Mouse (Mus musculus): ENCODE results near the gene Lipt1. TPM values are rescaled to one million over a fixed set of nuclear protein-coding genes. Genes with fewer than 3 reads are reported as not detected.

The Lipt1 gene
- polyA plus RNA-seq, 1 experiment from 2014 or later = 9.2 TPM

DNA sequence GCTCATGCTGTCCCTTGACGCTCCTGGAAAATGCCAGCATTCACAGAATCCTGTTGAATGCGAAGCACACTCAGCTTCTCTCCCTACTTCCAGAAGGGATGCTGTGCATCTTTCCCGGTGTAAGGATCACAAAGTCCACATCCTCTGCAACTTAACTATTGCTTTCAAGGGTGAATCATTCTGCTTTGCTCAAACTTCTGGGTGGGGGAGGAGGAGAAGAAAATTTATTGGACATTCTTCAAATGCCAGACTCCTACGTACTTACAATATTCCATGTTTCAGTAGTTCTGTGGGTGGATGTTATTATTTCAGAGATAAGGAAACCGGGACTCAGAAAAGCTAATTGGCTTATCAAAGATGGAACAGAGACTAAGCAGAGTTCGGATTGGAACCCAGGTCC, 46.6 kb downstream of the Lipt1 start:
- H3K27ac ChIP-seq (ENCODE audit: low read length) = no peak overlapping the region
- no peak overlapping the region for H3K4me3 ChIP-seq (replicated peaks; ENCODE audit: low read length)
- H3K9ac ChIP-seq (replicated peaks; ENCODE audit: low read depth, low read length) = no peak overlapping the region
- 80% methylated on average over 6 of the region's 6 CpGs for WGBS
- H3K4me1 ChIP-seq (replicated peaks; ENCODE audit: control insufficient read depth, insufficient read depth, low read length) = no peaks in the 10 kb centered on the region
- H3K36me3 ChIP-seq (ENCODE audit: control insufficient read depth, insufficient read depth) = no peaks in the 10 kb centered on the region
- ATAC-seq = no peak
- H3K9me3 ChIP-seq (ENCODE audit: control insufficient read depth, low read length) = no peaks in the 10 kb centered on the region
- no peaks in the 10 kb centered on the region for H3K27me3 ChIP-seq (replicated peaks; ENCODE audit: control insufficient read depth, insufficient read depth, low read length)
- no peak overlapping the region for H3K4me2 ChIP-seq (ENCODE audit: low read length)

- no peak for ATAC-seq
- Histone ChIP-seq H3K27ac (ENCODE audit: low read length) (no peak overlapping the region), H3K9me3 (ENCODE audit: control insufficient read depth, low read length) (no peaks in the 10 kb centered on the region), H3K36me3 (ENCODE audit: control insufficient read depth, insufficient read depth) (no peaks in the 10 kb centered on the region), H3K4me2 (ENCODE audit: low read length) (no peak overlapping the region), H3K4me3 (replicated peaks; ENCODE audit: low read length) (no peak overlapping the region), H3K27me3 (replicated peaks; ENCODE audit: control insufficient read depth, insufficient read depth, low read length) (no peaks in the 10 kb centered on the region), H3K9ac (replicated peaks; ENCODE audit: low read depth, low read length) (no peak overlapping the region), H3K4me1 (replicated peaks; ENCODE audit: control insufficient read depth, insufficient read depth, low read length) (no peaks in the 10 kb centered on the region)
- WGBS = 57% methylated on average over 8 of the region's 8 CpGs
Measured at GRCm38 (mm10) chr1:37922536-37922935, 51.0 kb downstream of the Lipt1 start.

Other genes starting within 250 kb of the Lipt1 start
- 2.6 and 3.5 TPM in 2 replicates for gene 2010300C02Rik, start 151.7 kb upstream of the Lipt1 start, polyA plus RNA-seq (2015; fragmentation: Nextera tagmentation; extraction: Ambion mirVana)
- gene Tsga10, start 5.3 kb upstream of the Lipt1 start, polyA plus RNA-seq (2015; fragmentation: Nextera tagmentation; extraction: Ambion mirVana) = 24.9 and 26.0 TPM in 2 replicates
- 18.5 and 19.0 TPM in 2 replicates for gene Mitd1, start 18.7 kb downstream of the Lipt1 start, polyA plus RNA-seq (2015; fragmentation: Nextera tagmentation; extraction: Ambion mirVana)
- 251 and 262 TPM in 2 replicates for gene Mrpl30, start 18.7 kb downstream of the Lipt1 start, polyA plus RNA-seq (2015; fragmentation: Nextera tagmentation; extraction: Ambion mirVana)
- gene Lyg2, start 44.8 kb downstream of the Lipt1 start, polyA plus RNA-seq (2015; fragmentation: Nextera tagmentation; extraction: Ambion mirVana) = not detected in 2 replicates
- gene Lyg1, start 86.0 kb downstream of the Lipt1 start, polyA plus RNA-seq (2015; fragmentation: Nextera tagmentation; extraction: Ambion mirVana) = not detected in 2 replicates
- gene Txndc9, start 126.2 kb downstream of the Lipt1 start, polyA plus RNA-seq (2015; fragmentation: Nextera tagmentation; extraction: Ambion mirVana) = 137 and 152 TPM in 2 replicates
- gene Eif5b, start 126.3 kb downstream of the Lipt1 start, polyA plus RNA-seq (2015; fragmentation: Nextera tagmentation; extraction: Ambion mirVana) = 22.3 and 23.0 TPM in 2 replicates